Mouse (Mus musculus): ENCODE measurements at regions not wholly inside any gene's neighbourhood (a gene's known extent, or its start where the extent isn't known, plus 50 kb on each side); places are given as distances from the start of the nearest gene placed in this dataset.

GRCm38 (mm10) chr2:178631966-178632365 lies 201.6 kb downstream of the Cdh26 start:
- 45% methylated on average over 12 of the region's 12 CpGs for WGBS

GRCm38 (mm10) chr2:178632831-178633585 lies 202.7 kb downstream of the Cdh26 start:
- ATAC-seq (ENCODE audit: borderline replicate concordance, extremely low read depth, low FRiP score, low TSS enrichment): no peak

More at GRCm38 (mm10) chr2:178631966-178632365, 201.6 kb downstream of the Cdh26 start:
- Histone ChIP-seq H3K9me3 (no peaks in the 10 kb centered on the region), H3K27me3 (peaks cover 13% of the 10 kb centered on the region; the same call in 1 of the 2 replicates), H3K4me1 (0 out of 2 replicates have a peak, but pooled peaks cover 6% of the 10 kb centered on the region), H3K4me2 (no peak overlapping the region), H3K9ac (no peak overlapping the region), H3K36me3 (no peaks in the 10 kb centered on the region), H3K27ac (no peak overlapping the region), H3K4me3 (no peak overlapping the region)
- ATAC-seq (ENCODE audit: borderline replicate concordance, extremely low read depth, low FRiP score, low TSS enrichment): no peak

GRCm38 (mm10) chr2:178634116-178634515 lies 203.8 kb downstream of the Cdh26 start:
- Histone ChIP-seq H3K9ac (no peak overlapping the region), H3K4me1 (0 out of 2 replicates have a peak, but pooled peaks cover 6% of the 10 kb centered on the region), H3K4me3 (no peak overlapping the region), H3K36me3 (no peaks in the 10 kb centered on the region), H3K27ac (no peak overlapping the region), H3K4me2 (no peak overlapping the region), H3K9me3 (no peaks in the 10 kb centered on the region), H3K27me3 (no peaks in the 10 kb centered on the region; the same call in 1 of the 2 replicates)
- 41% methylated on average over 10 of the region's 10 CpGs for WGBS
- no peak for ATAC-seq (ENCODE audit: borderline replicate concordance, extremely low read depth, low FRiP score, low TSS enrichment)

More at GRCm38 (mm10) chr2:178632831-178633585, 202.7 kb downstream of the Cdh26 start:
- no peak overlapping the region for H3K9ac ChIP-seq
- 0 out of 2 replicates have a peak, but pooled peaks cover 6% of the 10 kb centered on the region for H3K4me1 ChIP-seq
- no peaks in the 10 kb centered on the region for H3K9me3 ChIP-seq
- H3K36me3 ChIP-seq: no peaks in the 10 kb centered on the region
- no peak overlapping the region for H3K4me3 ChIP-seq
- H3K27me3 ChIP-seq: peaks cover 4% of the 10 kb centered on the region; the same call in 1 of the 2 replicates
- no peak overlapping the region for H3K4me2 ChIP-seq
- 83% methylated on average over 13 of the region's 13 CpGs for WGBS
- H3K27ac ChIP-seq: no peak overlapping the region

GRCm38 (mm10) chr2:178635685-178636084 lies 205.4 kb downstream of the Cdh26 start:
- 0 out of 2 replicates have a peak, but pooled peaks cover 6% of the 10 kb centered on the region for H3K4me1 ChIP-seq
- peak; percentile 44; the same call in 1 of the 2 replicates for ATAC-seq (ENCODE audit: borderline replicate concordance, extremely low read depth, low FRiP score, low TSS enrichment)
- no peak overlapping the region for H3K4me2 ChIP-seq
- 27% methylated on average over 4 of the region's 4 CpGs for WGBS
- 0 out of 2 replicates have a peak overlapping the region, but pooled peaks have one; percentile 16 for H3K27ac ChIP-seq
- H3K4me3 ChIP-seq: no peak overlapping the region
- no peaks in the 10 kb centered on the region for H3K27me3 ChIP-seq
- no peaks in the 10 kb centered on the region for H3K9me3 ChIP-seq
- H3K36me3 ChIP-seq: no peaks in the 10 kb centered on the region
- H3K9ac ChIP-seq: no peak overlapping the region

GRCm38 (mm10) chr2:178636901-178637300 lies 206.6 kb downstream of the Cdh26 start:
- WGBS: 82% methylated on average over 9 of the region's 9 CpGs
- no peak overlapping the region for H3K9ac ChIP-seq
- no peaks in the 10 kb centered on the region for H3K27me3 ChIP-seq
- H3K4me3 ChIP-seq: no peak overlapping the region
- no peaks in the 10 kb centered on the region for H3K36me3 ChIP-seq
- no peaks in the 10 kb centered on the region for H3K9me3 ChIP-seq
- ATAC-seq (ENCODE audit: borderline replicate concordance, extremely low read depth, low FRiP score, low TSS enrichment): no peak
- peaks cover 7% of the 10 kb centered on the region for H3K4me1 ChIP-seq
- H3K27ac ChIP-seq: no peak overlapping the region
- H3K4me2 ChIP-seq: no peak overlapping the region

- Histone ChIP-seq H3K4me2 (peak overlapping the region; percentile 39), H3K36me3 (no peaks in the 10 kb centered on the region), H3K9ac (no peak overlapping the region), H3K4me1 (peaks cover 4% of the 10 kb centered on the region), H3K9me3 (no peaks in the 10 kb centered on the region), H3K27ac (peak overlapping the region; percentile 87), H3K27me3 (no peaks in the 10 kb centered on the region), H3K4me3 (no peak overlapping the region)
- 35% methylated on average over 16 of the region's 16 CpGs for WGBS
- peak; percentile 82 for ATAC-seq (ENCODE audit: borderline replicate concordance, extremely low read depth, low FRiP score, low TSS enrichment)
These were observed 212.1 kb downstream of the Cdh26 start for GRCm38 (mm10) chr2:178642137-178643052.

GRCm38 (mm10) chr2:178643053-178643402 lies 212.7 kb downstream of the Cdh26 start:
- Histone ChIP-seq H3K4me1 (peaks cover 4% of the 10 kb centered on the region), H3K9ac (no peak overlapping the region), H3K4me2 (peak overlapping the region; percentile 39), H3K36me3 (no peaks in the 10 kb centered on the region), H3K27me3 (no peaks in the 10 kb centered on the region), H3K9me3 (no peaks in the 10 kb centered on the region), H3K27ac (peak overlapping the region; percentile 87), H3K4me3 (no peak overlapping the region)
- 58% methylated on average over 11 of the region's 11 CpGs for WGBS
- 0 out of 2 replicates have a peak, but pooled peaks have one; percentile 52 for ATAC-seq (ENCODE audit: borderline replicate concordance, extremely low read depth, low FRiP score, low TSS enrichment)

- Histone ChIP-seq H3K36me3 (no peaks in the 10 kb centered on the region), H3K4me1 (peaks cover 4% of the 10 kb centered on the region), H3K4me2 (no peak overlapping the region), H3K4me3 (no peak overlapping the region), H3K27me3 (no peaks in the 10 kb centered on the region), H3K27ac (peak overlapping the region; percentile 87; the same call in 1 of the 2 replicates), H3K9me3 (no peaks in the 10 kb centered on the region), H3K9ac (no peak overlapping the region)
- ATAC-seq (ENCODE audit: borderline replicate concordance, extremely low read depth, low FRiP score, low TSS enrichment): no peak
- 32% methylated on average over 4 of the region's 4 CpGs for WGBS
These were observed 213.5 kb downstream of the Cdh26 start for GRCm38 (mm10) chr2:178643841-178644240.

GRCm38 (mm10) chr2:178660071-178660470 lies 229.7 kb downstream of the Cdh26 start:
- no peaks in the 10 kb centered on the region for H3K4me1 ChIP-seq
- 74% methylated on average over 2 of the region's 2 CpGs for WGBS
- no peak overlapping the region for H3K9ac ChIP-seq
- no peaks in the 10 kb centered on the region for H3K9me3 ChIP-seq
- no peaks in the 10 kb centered on the region for H3K36me3 ChIP-seq
- H3K4me2 ChIP-seq: no peak overlapping the region
- no peaks in the 10 kb centered on the region for H3K27me3 ChIP-seq
- ATAC-seq (ENCODE audit: borderline replicate concordance, extremely low read depth, low FRiP score, low TSS enrichment): no peak
- H3K27ac ChIP-seq: no peak overlapping the region
- H3K4me3 ChIP-seq: no peak overlapping the region

- no peak overlapping the region for H3K4me2 ChIP-seq
- ATAC-seq (ENCODE audit: borderline replicate concordance, extremely low read depth, low FRiP score, low TSS enrichment): no peak
- H3K4me1 ChIP-seq: no peaks in the 10 kb centered on the region
- no peaks in the 10 kb centered on the region for H3K9me3 ChIP-seq
- no peaks in the 10 kb centered on the region for H3K36me3 ChIP-seq
- no peak overlapping the region for H3K27ac ChIP-seq
- WGBS: 64% methylated on average over 1 of the region's 1 CpGs
- no peaks in the 10 kb centered on the region for H3K27me3 ChIP-seq
- no peak overlapping the region for H3K9ac ChIP-seq
- H3K4me3 ChIP-seq: no peak overlapping the region
These were observed 232.1 kb downstream of the Cdh26 start for GRCm38 (mm10) chr2:178662396-178662795.

- Histone ChIP-seq H3K9me3 (no peaks in the 10 kb centered on the region), H3K36me3 (no peaks in the 10 kb centered on the region), H3K27me3 (0 out of 2 replicates have a peak, but pooled peaks cover 3% of the 10 kb centered on the region), H3K27ac (no peak overlapping the region), H3K4me2 (no peak overlapping the region), H3K9ac (no peak overlapping the region), H3K4me3 (no peak overlapping the region), H3K4me1 (no peaks in the 10 kb centered on the region)
- no peak for ATAC-seq (ENCODE audit: borderline replicate concordance, extremely low read depth, low FRiP score, low TSS enrichment)
- WGBS: 6% methylated on average over 4 of the region's 4 CpGs
These were observed 234.6 kb downstream of the Cdh26 start for GRCm38 (mm10) chr2:178664977-178665376.

Data from lung, embryonic 15.5 days (tissue).